Mouse (Mus musculus): ENCODE measurements around the gene Gatb.

DNA sequence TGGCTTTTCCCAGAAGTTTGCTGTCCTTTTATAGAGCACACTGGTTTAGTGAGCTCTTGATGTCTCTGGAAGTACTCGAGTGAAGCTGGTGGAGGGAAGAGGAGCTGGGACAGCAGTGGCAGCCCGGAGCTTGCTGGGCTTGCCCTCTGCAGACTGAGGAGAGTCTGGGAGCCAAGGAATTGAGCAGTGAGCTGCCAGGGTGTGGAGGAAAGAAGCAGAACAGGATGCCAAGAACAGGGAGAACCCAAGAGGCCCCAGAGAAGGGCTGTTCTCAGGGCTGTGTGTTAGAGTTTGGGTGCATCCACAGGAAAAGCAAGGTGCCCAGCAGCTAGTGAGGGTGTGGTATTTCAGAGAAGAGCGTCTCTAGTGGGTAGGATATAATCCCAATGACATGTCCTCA is 67.8 kb downstream of the Gatb start:
- TF ChIP-seq TAL1 (IDR thresholded peaks at IDR 0.05; ENCODE audit: low read length) (no peak), GATA1 (IDR thresholded peaks at IDR 0.05; ENCODE audit: low read length) (no peak)
